Mouse (Mus musculus): Measurements from ENCODE around the gene Myh6. TPM values are rescaled to one million over a fixed set of nuclear protein-coding genes. Genes with fewer than 3 reads are reported as not detected.

Gene Myh6
- polyA plus RNA-seq, 1 experiment from 2014 or later: 1.7 TPM

DNA sequence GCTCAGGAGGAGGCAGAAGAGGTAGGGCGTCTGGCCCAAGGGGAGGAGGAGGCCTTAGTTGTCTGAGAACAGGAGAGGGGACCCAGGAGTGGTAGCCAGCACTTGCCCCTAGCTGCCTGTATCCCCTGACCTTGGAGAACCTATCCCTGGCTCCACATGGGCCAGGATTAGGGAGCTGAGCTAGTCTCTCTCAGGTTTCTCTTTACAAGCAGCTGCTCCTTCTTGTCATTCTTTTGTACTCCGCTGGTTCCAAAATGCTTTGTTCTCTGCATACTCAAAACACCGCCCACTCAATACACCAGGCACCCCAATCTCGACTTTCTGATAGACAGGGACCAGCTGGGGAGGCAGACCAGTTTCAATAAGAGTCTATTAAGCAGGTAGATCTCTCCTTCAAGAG, 30.6 kb upstream of the Myh6 start:
- Histone ChIP-seq H3K4me1 (ENCODE audit: control insufficient read depth, insufficient read depth, low read length) (no peaks in the 10 kb centered on the region), H3K27ac (ENCODE audit: low read depth, low read length) (no peak overlapping the region), H3K9me3 (ENCODE audit: control insufficient read depth, low read length) (no peaks in the 10 kb centered on the region), H3K27me3 (ENCODE audit: control insufficient read depth, insufficient read depth, low read length) (no peaks in the 10 kb centered on the region), H3K4me3 (ENCODE audit: low read depth, low read length) (no peak overlapping the region), H3K4me2 (ENCODE audit: low read depth, low read length) (no peak overlapping the region), H3K36me3 (ENCODE audit: control insufficient read depth, insufficient read depth, low read length) (no peaks in the 10 kb centered on the region), H3K9ac (replicated peaks; ENCODE audit: low read depth, low read length) (no peak overlapping the region)
- no peak for ATAC-seq (ENCODE audit: low read depth)
- 47% methylated on average over 4 of the region's 4 CpGs for WGBS

DNA sequence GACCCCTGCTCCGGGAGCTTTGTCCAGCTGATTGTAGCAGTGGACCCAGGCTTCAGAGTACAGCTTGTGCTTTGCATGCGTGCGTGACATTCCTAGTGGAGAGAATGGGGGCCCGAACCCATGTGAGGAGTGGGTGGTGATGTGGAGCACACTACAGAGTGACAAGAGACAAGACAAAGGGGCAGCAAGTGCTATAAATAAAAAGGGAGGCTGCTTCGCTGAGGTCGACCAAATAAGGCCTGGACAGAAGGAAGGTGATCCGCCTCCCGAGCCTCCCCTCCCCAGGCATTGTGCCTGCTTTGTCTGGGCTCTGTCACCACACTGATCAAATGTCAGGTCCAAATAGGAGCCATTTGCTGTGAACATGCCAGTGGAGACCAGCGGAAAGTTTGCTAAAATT, 30.1 kb upstream of the Myh6 start:
- Histone ChIP-seq H3K9me3 (ENCODE audit: control insufficient read depth, low read length) (no peaks in the 10 kb centered on the region), H3K4me3 (ENCODE audit: low read depth, low read length) (no peak overlapping the region), H3K27me3 (ENCODE audit: control insufficient read depth, insufficient read depth, low read length) (no peaks in the 10 kb centered on the region), H3K27ac (ENCODE audit: low read depth, low read length) (no peak overlapping the region), H3K36me3 (ENCODE audit: control insufficient read depth, insufficient read depth, low read length) (no peaks in the 10 kb centered on the region), H3K4me1 (ENCODE audit: control insufficient read depth, insufficient read depth, low read length) (no peaks in the 10 kb centered on the region), H3K9ac (replicated peaks; ENCODE audit: low read depth, low read length) (no peak overlapping the region), H3K4me2 (ENCODE audit: low read depth, low read length) (no peak overlapping the region)
- no peak for ATAC-seq (ENCODE audit: low read depth)
- WGBS: 42% methylated on average over 9 of the region's 9 CpGs

DNA sequence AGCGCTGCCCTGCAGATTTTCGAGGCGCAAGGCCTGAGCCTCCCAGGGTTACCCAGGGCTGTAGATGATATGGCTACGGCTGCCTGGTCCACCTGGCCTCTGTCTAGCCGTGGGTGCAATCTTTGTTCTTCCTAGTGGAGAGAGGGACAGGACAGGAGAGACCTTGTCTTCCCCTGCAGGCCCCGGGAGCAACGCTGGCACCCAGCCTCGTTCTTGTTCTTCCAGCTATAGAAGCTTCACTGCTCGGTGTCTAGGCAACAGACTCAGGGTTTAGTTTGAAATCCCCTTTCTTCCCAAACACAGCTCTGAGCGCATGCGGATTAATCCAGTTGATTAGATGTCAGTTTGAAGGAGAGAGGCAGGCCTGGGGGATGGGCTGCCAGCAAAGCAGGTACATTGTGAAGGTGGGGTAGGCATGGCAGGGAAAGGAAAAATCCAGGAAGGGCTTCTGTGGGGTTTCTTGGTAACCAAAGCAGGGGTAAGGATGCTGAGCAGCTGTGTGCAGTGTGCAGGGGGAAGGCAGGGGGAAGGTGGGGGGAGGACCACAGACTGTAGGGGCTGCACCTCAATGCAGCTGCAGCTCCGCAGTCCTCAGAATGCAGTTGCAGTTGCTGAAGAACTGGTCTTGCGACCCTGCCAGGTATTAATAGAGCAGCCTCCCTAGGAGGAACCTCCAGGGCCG, 28.9 kb upstream of the Myh6 start:
- no peaks in the 10 kb centered on the region for H3K4me1 ChIP-seq (ENCODE audit: control insufficient read depth, insufficient read depth, low read length)
- H3K27ac ChIP-seq (ENCODE audit: low read depth, low read length): peak overlapping the region; percentile 62; the same call in 1 of the 2 replicates
- H3K36me3 ChIP-seq (ENCODE audit: control insufficient read depth, insufficient read depth, low read length): no peaks in the 10 kb centered on the region
- peak; percentile 60 for ATAC-seq (ENCODE audit: low read depth)
- H3K4me2 ChIP-seq (ENCODE audit: low read depth, low read length): no peak overlapping the region
- H3K4me3 ChIP-seq (ENCODE audit: low read depth, low read length): no peak overlapping the region
- WGBS: 53% methylated on average over 14 of the region's 14 CpGs
- no peak overlapping the region for H3K9ac ChIP-seq (replicated peaks; ENCODE audit: low read depth, low read length)
- no peaks in the 10 kb centered on the region for H3K27me3 ChIP-seq (ENCODE audit: control insufficient read depth, insufficient read depth, low read length)
- H3K9me3 ChIP-seq (ENCODE audit: control insufficient read depth, low read length): no peaks in the 10 kb centered on the region

DNA sequence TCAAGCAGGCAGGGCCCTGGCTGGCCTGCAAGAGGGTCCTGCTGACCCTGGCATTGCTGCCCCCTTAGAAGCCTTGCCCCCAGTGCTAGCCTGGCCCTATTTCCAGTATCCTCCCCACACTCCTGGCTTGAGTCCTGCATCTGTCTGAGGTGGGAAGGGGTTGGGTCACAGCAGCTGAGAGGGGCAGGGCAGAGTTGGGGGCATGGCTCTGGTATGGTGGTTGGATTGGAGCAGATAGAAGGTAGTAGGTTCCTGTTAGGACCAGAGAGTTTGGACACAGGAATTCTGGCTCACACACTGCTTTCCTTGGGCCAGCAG, 28.1 kb upstream of the Myh6 start:
- Histone ChIP-seq H3K27ac (ENCODE audit: low read depth, low read length) (peak overlapping the region; percentile 62; the same call in 1 of the 2 replicates), H3K4me2 (ENCODE audit: low read depth, low read length) (no peak overlapping the region), H3K27me3 (ENCODE audit: control insufficient read depth, insufficient read depth, low read length) (no peaks in the 10 kb centered on the region), H3K4me1 (ENCODE audit: control insufficient read depth, insufficient read depth, low read length) (no peaks in the 10 kb centered on the region), H3K36me3 (ENCODE audit: control insufficient read depth, insufficient read depth, low read length) (no peaks in the 10 kb centered on the region), H3K9ac (replicated peaks; ENCODE audit: low read depth, low read length) (no peak overlapping the region), H3K4me3 (ENCODE audit: low read depth, low read length) (no peak overlapping the region), H3K9me3 (ENCODE audit: control insufficient read depth, low read length) (no peaks in the 10 kb centered on the region)
- no peak; the same call in 1 of the 2 replicates for ATAC-seq (ENCODE audit: low read depth)

DNA sequence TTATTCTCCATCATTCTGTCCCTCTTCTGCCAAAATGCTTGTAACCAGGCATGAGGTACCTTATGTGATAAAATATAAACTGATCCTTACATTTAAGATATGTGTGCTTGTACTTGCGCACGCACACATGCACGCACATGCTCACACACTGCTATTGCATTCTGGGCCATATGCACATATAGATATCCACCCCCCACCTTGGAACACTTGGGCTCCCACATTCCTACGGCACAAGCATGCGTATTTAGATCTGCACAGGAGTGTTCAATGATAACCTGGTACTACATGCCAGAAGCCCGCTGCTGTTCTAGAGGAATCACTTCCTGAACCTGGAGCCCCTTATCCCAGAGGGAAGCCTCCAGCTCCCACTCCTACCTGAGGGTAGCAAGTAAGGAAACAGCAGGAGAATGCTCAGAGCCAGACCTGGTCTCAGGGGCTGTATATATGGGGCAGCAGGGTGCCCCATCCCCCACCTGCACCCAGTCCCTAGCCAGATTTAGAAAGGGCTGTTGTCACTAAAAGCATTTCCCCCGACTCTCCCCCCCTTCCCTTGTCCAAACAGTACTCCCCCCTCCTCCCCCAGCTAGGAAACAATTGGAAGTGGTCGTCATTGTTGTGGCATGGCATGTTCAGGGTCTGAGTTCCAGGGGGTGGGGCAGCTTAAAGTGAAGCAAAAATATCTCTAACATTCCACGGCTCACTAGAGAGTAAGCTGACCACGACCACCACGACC, 27.6 kb upstream of the Myh6 start, which contains the start of gene Myh7:
TSS of gene Myh7 (minus strand) at position 491 of the 733 bp plus-strand sequence.
- H3K9ac ChIP-seq (replicated peaks; ENCODE audit: low read depth, low read length): no peak within 1 kb of the TSS
- 62% methylated on average over 11 of the region's 11 CpGs for whole genome bisulfite sequencing
- H3K9me3 ChIP-seq (ENCODE audit: control insufficient read depth, low read length): no peaks in the 10 kb centered on the region
- no peak within 1 kb of the TSS for H3K4me2 ChIP-seq (ENCODE audit: low read depth, low read length)
- ATAC-seq (ENCODE audit: low read depth): no peak
- H3K27me3 ChIP-seq (ENCODE audit: control insufficient read depth, insufficient read depth, low read length): no peaks in the 10 kb centered on the region
- H3K4me3 ChIP-seq (ENCODE audit: low read depth, low read length): no peak within 1 kb of the TSS
- no peaks in the 10 kb centered on the region for H3K4me1 ChIP-seq (ENCODE audit: control insufficient read depth, insufficient read depth, low read length)
- H3K27ac ChIP-seq (ENCODE audit: low read depth, low read length): peak within 1 kb of the TSS; percentile 62; the same call in 1 of the 2 replicates
- no peaks in the 10 kb centered on the region for H3K36me3 ChIP-seq (ENCODE audit: control insufficient read depth, insufficient read depth, low read length)

DNA sequence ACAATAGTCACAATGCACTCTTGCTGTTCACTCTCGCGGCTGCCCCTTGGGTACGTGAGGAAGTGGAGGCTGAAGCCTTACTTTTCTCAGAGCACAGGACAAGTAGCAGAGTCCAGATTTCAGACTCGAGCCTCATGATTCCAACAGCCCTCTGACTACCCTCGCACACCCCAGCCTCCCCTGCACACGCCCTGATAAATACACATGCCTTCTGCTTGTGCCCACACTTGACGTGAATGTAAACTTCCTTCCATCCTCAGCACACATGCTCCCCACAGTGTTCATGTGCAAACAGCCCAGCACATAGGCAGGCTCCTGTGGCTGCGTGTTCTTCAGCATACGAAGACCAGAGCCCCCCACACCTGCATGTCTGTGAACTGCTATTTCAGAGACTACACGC, 26.9 kb upstream of the Myh6 start:
- no peak for ATAC-seq (ENCODE audit: low read depth)
- Histone ChIP-seq H3K27ac (ENCODE audit: low read depth, low read length) (no peak overlapping the region), H3K27me3 (ENCODE audit: control insufficient read depth, insufficient read depth, low read length) (no peaks in the 10 kb centered on the region), H3K36me3 (ENCODE audit: control insufficient read depth, insufficient read depth, low read length) (no peaks in the 10 kb centered on the region), H3K9ac (replicated peaks; ENCODE audit: low read depth, low read length) (no peak overlapping the region), H3K4me3 (ENCODE audit: low read depth, low read length) (no peak overlapping the region), H3K4me2 (ENCODE audit: low read depth, low read length) (no peak overlapping the region), H3K4me1 (ENCODE audit: control insufficient read depth, insufficient read depth, low read length) (no peaks in the 10 kb centered on the region), H3K9me3 (ENCODE audit: control insufficient read depth, low read length) (no peaks in the 10 kb centered on the region)
- 75% methylated on average over 10 of the region's 10 CpGs for WGBS

DNA sequence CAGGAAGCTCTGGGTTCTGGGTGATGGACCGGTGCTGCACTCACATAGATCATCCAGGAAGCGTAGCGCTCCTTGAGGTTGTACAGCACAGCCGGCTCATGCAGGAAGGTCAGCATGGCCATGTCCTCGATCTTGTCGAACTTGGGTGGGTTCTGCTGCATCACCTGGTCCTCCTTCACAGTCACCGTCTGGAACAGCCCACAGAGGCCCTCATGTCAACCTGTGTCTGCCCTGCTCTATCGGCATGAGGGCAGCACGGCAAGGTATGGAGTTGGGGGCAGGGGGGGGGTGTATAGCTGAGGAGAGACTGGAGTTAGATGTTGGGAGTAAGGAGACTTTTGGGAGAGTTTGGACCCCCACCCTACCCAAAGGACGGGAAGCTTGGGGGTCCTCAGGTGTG, 25.5 kb upstream of the Myh6 start:
- H3K27ac ChIP-seq (ENCODE audit: low read depth, low read length): no peak overlapping the region
- H3K4me3 ChIP-seq (ENCODE audit: low read depth, low read length): no peak overlapping the region
- H3K27me3 ChIP-seq (ENCODE audit: control insufficient read depth, insufficient read depth, low read length): no peaks in the 10 kb centered on the region
- ATAC-seq (ENCODE audit: low read depth): no peak
- 88% methylated on average over 10 of the region's 10 CpGs for WGBS
- H3K36me3 ChIP-seq (ENCODE audit: control insufficient read depth, insufficient read depth, low read length): no peaks in the 10 kb centered on the region
- H3K9me3 ChIP-seq (ENCODE audit: control insufficient read depth, low read length): no peaks in the 10 kb centered on the region
- no peak overlapping the region for H3K4me2 ChIP-seq (ENCODE audit: low read depth, low read length)
- no peaks in the 10 kb centered on the region for H3K4me1 ChIP-seq (ENCODE audit: control insufficient read depth, insufficient read depth, low read length)
- no peak overlapping the region for H3K9ac ChIP-seq (replicated peaks; ENCODE audit: low read depth, low read length)

DNA sequence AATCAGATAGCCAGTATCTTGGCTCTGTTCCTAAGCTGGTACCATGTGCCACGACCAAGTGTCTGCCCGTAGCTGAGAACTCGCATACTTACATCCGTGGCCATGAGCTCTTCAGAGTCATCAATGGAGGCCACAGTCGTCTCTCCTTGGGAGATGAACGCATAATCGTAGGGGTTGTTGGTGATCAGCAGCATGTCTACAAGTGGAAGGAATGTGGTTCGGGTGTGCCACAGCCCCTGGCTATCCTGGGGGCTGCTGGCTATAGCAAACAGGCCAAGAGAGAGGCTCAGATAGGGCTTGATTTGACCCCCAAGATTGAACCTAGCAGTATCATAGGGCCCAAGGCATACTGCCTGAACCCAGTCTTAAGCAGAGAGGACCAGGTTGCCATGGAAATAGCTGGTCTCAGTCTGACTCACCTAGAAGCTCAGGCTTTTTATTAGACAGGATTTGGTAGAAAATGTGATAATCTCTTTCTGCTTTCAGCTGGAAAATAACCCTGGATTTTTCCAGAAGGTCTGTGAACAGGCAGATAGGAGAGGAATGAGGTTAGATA, 23.2 kb upstream of the Myh6 start:
- Histone ChIP-seq H3K27ac (ENCODE audit: low read depth, low read length) (no peak overlapping the region), H3K4me3 (ENCODE audit: low read depth, low read length) (no peak overlapping the region), H3K27me3 (ENCODE audit: control insufficient read depth, insufficient read depth, low read length) (no peaks in the 10 kb centered on the region), H3K9ac (replicated peaks; ENCODE audit: low read depth, low read length) (no peak overlapping the region), H3K9me3 (ENCODE audit: control insufficient read depth, low read length) (no peaks in the 10 kb centered on the region), H3K4me2 (ENCODE audit: low read depth, low read length) (no peak overlapping the region), H3K36me3 (ENCODE audit: control insufficient read depth, insufficient read depth, low read length) (no peaks in the 10 kb centered on the region), H3K4me1 (ENCODE audit: control insufficient read depth, insufficient read depth, low read length) (no peaks in the 10 kb centered on the region)
- WGBS: 91% methylated on average over 8 of the region's 8 CpGs
- no peak for ATAC-seq (ENCODE audit: low read depth)

DNA sequence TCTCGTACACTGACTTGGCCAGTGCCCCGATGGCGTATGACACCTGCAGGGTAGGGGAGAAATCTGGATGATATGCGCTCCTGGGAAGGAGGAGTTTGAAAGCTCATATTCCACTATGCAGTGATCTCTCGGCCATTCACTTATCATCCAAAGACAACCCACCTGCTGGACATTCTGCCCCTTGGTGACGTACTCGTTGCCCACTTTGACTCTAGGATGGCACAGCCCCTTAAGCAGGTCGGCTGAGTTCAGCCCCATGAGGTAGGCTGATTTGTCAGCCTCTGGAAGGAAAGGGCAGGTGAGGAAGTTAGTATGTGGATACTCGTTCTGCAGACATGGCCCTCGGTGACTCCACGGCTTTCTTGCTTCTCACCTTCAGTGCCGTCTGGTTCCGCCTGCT, 22.2 kb upstream of the Myh6 start:
- Histone ChIP-seq H3K9ac (replicated peaks; ENCODE audit: low read depth, low read length) (no peak overlapping the region), H3K4me1 (ENCODE audit: control insufficient read depth, insufficient read depth, low read length) (no peaks in the 10 kb centered on the region), H3K4me2 (ENCODE audit: low read depth, low read length) (no peak overlapping the region), H3K4me3 (ENCODE audit: low read depth, low read length) (no peak overlapping the region), H3K27me3 (ENCODE audit: control insufficient read depth, insufficient read depth, low read length) (no peaks in the 10 kb centered on the region), H3K9me3 (ENCODE audit: control insufficient read depth, low read length) (no peaks in the 10 kb centered on the region), H3K27ac (ENCODE audit: low read depth, low read length) (no peak overlapping the region), H3K36me3 (ENCODE audit: control insufficient read depth, insufficient read depth, low read length) (no peaks in the 10 kb centered on the region)
- WGBS: 93% methylated on average over 13 of the region's 13 CpGs
- ATAC-seq (ENCODE audit: low read depth): no peak

Data from neural tube, embryonic 14.5 days (tissue).